Mouse (Mus musculus) stomach, postnatal 0 days (tissue): Measurements from ENCODE around the gene Fkbp5.

Source experiments
- CTCF ChIP-seq: IDR thresholded peaks from 2 replicates; pipeline ENCODE4 v1.5.1; 2016; ENCODE audit warnings: antibody characterized with exemption, low read depth, mild to moderate bottlenecking, moderate library complexity
- EP300 ChIP-seq: optimal IDR thresholded peaks from 2 replicates; pipeline ENCODE3; 2016; ENCODE audit warnings: antibody characterized with exemption

DNA sequence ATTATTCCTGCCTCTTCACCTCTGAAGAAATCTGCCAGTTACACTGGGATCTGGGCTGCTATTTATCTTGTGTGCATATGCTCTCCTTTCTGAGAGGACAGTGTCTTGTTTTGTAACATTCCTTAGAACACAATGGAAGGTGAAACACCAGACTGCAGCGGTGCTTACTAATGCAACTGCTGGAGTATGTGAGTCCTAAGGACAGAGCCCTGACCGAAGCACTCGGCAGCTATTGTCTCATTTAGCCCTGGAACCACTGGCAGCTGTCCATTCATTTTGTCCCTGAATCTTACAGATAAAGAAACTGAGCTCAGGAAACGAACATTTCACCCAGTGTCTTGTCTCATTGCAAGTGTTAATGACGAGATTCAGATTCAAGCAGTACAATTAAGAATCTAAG lies 44.6 kb downstream of the Fkbp5 start:
- TF ChIP-seq CTCF = no peak
- no peak for TF ChIP-seq EP300
